Mouse (Mus musculus): ENCODE results near the gene 1700012B07Rik. TPM values are rescaled to one million over a fixed set of nuclear protein-coding genes. Genes with fewer than 3 reads are reported as not detected.

1700012B07Rik gene
- total and polyA plus RNA-seq, 3 experiments = not detected

GRCm38 (mm10) chr11:109737967-109738366 lies 89.9 kb downstream of the 1700012B07Rik start:
- Histone ChIP-seq H3K36me3 (ENCODE audit: control insufficient read depth in 1 of 2, insufficient read depth in 2 of 2, low read length in 2 of 2) (no peaks in the 10 kb centered on the region), H3K79me2 (ENCODE audit: control insufficient read depth, insufficient read depth, low read length, poor library complexity) (no peaks in the 10 kb centered on the region), H3K27me3 (ENCODE audit: control insufficient read depth in 1 of 2, insufficient read depth in 2 of 2, low read length in 2 of 2) (peaks cover 0 to 1% of the 10 kb centered on the region in 2 experiments; a peak in 1 of 4 replicates), H3K9ac (ENCODE audit: control insufficient read depth, low read depth, low read length, poor library complexity, severe bottlenecking) (no peak overlapping the region), H3K9me3 (replicated peaks; ENCODE audit: insufficient read depth, low read length) (no peaks in the 10 kb centered on the region), H3K4me3 (ENCODE audit: control insufficient read depth in 1 of 2, insufficient read depth in 1 of 2, low read depth in 2 of 2, low read length in 2 of 2) (no peak overlapping the region), H3K4me1 (ENCODE audit: control insufficient read depth in 1 of 2, insufficient read depth in 2 of 2, low read length in 2 of 2) (no peaks in the 10 kb centered on the region), H3K27ac (ENCODE audit: control insufficient read depth, low read depth, low read length) (no peak overlapping the region)
- TF ChIP-seq USF2 (IDR thresholded peaks at IDR 0.05; ENCODE audit: borderline replicate concordance in 1 of 2, insufficient read depth in 1 of 2, low read depth in 1 of 2, low read length in 2 of 2) (no peak), CHD2 (IDR thresholded peaks at IDR 0.05; ENCODE audit: low read length) (no peak), JUND (IDR thresholded peaks at IDR 0.05; ENCODE audit: low read depth, low read length) (no peak), POLR2AphosphoS5 (IDR thresholded peaks at IDR 0.05; ENCODE audit: borderline replicate concordance, low read depth, low read length) (no peak), GATA1 (IDR thresholded peaks at IDR 0.05; ENCODE audit: low read depth, low read length) (no peak), MYB (IDR thresholded peaks at IDR 0.05; ENCODE audit: low read depth, low read length) (no peak), POLR2AphosphoS2 (IDR thresholded peaks at IDR 0.05; ENCODE audit: low read length) (no peak), MAX (IDR thresholded peaks at IDR 0.05; ENCODE audit: low read length) (no peak), ZKSCAN1 (IDR thresholded peaks at IDR 0.05; ENCODE audit: low read depth, low read length) (no peak), MYC (IDR thresholded peaks at IDR 0.05; ENCODE audit: low read depth, low read length) (no peak), SIN3A (IDR thresholded peaks at IDR 0.05; ENCODE audit: low read length) (no peak), USF1 (IDR thresholded peaks at IDR 0.05; ENCODE audit: low read depth, low read length) (no peak), POLR2A (IDR thresholded peaks at IDR 0.05; ENCODE audit: control insufficient read depth in 1 of 2, insufficient read depth in 1 of 2, low read depth in 1 of 2, low read length in 2 of 2, poor library complexity in 1 of 2) (no peak), ZMIZ1 (IDR thresholded peaks at IDR 0.05; ENCODE audit: low read depth, low read length) (no peak)
- DNase-seq (ENCODE audit: low read depth, low spot score) = no peak

Other genes with a start within 250 kb of the 1700012B07Rik start
- 2.5 and 2.6 TPM in 2 replicates for gene Wipi1, start 216.1 kb downstream of the 1700012B07Rik start, total RNA-seq (2012; rRNA removed)
- 1 to 10 TPM in 1 of 2 experiments, not detected in 1; 8.2 TPM for gene Wipi1, start 216.1 kb downstream of the 1700012B07Rik start, polyA plus RNA-seq (2012; ENCODE audit: insufficient read depth in 1 of 2, insufficient read length in 2 of 2, low read depth in 1 of 2, low replicate concordance in 2 of 2, missing spikeins in 1 of 2)
- 69.6 and 70.2 TPM in 2 replicates for gene Prkar1a, start 178.6 kb downstream of the 1700012B07Rik start, total RNA-seq (2012; rRNA removed)
- 100 to 1,000 TPM in 1 of 2 experiments, not detected in 1; 152 TPM for gene Prkar1a, start 178.6 kb downstream of the 1700012B07Rik start, polyA plus RNA-seq (2012; ENCODE audit: insufficient read depth in 1 of 2, insufficient read length in 2 of 2, low read depth in 1 of 2, low replicate concordance in 2 of 2, missing spikeins in 1 of 2)
- gene Fam20a, start 105.8 kb downstream of the 1700012B07Rik start, total RNA-seq (2012; rRNA removed) = not detected in 2 replicates
- gene Fam20a, start 105.8 kb downstream of the 1700012B07Rik start, polyA plus RNA-seq (2012; ENCODE audit: insufficient read depth in 1 of 2, insufficient read length in 2 of 2, low read depth in 1 of 2, low replicate concordance in 2 of 2, missing spikeins in 1 of 2) = not detected
- not detected in 2 replicates for gene Abca8b, start 167.8 kb upstream of the 1700012B07Rik start, total RNA-seq (2012; rRNA removed)
- gene Abca8b, start 167.8 kb upstream of the 1700012B07Rik start, polyA plus RNA-seq (2012; ENCODE audit: insufficient read depth in 1 of 2, insufficient read length in 2 of 2, low read depth in 1 of 2, low replicate concordance in 2 of 2, missing spikeins in 1 of 2) = not detected